Mouse (Mus musculus) A20 (cell line): ENCODE measurements around the gene 2810006K23Rik.
"Not testable (repeated sequence)": the region's sequence is repeated elsewhere in the genome, so short reads cannot be mapped to it uniquely, and the experiment has no call there.

Source experiments
- DNase-seq: peaks from one replicate; pipeline ENCODE4 v3.0.0-alpha.2; 2011; ENCODE audit warnings: low read depth, low spot score

2810006K23Rik gene

DNA sequence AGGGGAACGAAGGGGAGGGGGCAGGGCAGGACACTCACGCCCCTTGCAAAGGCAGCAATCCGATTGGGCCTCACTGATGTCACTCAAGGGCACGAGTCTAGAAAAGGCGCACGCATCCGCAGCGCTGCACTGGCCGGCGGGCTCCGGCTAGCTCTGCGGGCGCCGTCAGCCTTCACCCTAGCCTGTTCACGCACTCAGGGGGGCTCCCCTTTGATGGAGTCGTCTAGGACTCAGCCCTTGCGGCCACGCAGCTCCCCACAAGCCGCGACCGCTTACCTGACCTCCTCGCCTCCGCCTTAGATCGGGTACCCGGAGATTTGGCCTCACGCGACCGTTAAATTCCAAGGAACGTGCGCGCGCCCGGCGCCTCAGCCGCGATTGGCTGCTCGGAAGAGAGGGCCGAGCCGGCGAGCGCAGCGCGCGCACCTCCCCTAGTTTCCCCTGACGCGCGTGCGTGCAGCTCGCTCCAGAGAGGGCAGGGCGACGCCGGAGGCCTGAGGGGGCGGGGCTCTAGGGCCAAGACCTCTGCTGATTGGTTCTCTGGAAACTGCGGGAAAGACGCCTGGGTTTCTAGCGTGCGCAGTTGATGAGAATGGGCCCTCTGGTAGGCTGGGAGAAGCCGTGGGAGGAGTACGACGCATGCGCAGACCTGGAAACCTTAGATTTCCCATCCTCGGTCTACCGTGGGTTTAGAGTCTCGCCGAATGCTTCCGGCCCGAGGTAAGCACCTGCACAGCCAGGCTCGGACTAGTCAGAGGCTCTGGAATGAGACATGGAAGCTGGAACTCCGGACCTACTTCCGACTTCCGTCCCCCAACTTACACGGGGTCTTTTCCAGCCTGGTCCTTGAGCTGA is at the start of gene 2810006K23Rik, which contains the start of gene Mphosph9:
TSS of gene 2810006K23Rik (plus strand) at position 580 of the 855 bp plus-strand sequence.
TSS of gene Mphosph9 (minus strand) at position 463 of the 855 bp plus-strand sequence.
- DNase-seq = peak; percentile 100

DNA sequence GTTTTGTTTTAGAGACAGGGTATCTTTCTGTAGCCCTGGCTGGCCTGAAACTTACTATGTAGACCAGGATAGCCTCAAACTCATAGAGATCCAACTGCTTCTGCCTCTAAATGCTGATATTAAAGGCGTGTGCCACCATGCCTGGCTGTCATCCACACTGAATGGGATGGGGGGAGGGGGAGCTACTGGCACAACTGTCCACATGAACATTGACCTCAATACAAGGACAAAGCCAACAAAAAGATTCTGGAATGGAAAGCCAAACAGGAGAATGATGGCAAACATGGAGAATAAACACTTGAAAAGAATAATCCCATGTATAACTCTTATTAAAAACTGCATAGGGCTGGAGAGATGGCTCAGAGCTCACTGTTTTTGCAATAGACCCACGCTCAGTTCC is 45.0 kb upstream of the 2810006K23Rik start:
- no peak for DNase-seq

DNA sequence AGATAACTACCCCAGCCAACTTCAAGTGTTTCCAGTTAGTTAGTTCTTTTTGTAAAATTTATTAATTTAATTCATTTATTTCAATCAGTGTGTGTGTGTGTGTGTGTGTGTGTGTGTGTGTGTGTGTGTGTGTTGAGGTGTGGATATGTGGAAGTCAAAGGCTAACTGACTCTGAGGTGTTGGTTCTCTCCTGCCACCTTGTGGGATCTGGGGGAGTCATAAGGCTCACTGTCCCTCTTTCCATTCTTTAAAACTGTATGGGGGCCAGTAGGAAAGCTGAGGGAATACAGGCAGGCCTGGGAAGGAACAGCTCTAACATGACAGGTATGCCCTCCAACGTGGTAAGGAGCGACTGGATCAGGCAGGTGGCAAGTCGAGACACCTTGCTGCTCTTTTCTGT is 43.6 kb upstream of the 2810006K23Rik start:
- DNase-seq = peak; percentile 13

GRCm38 (mm10) chr5:124287616-124288247 is 40.2 kb upstream of the 2810006K23Rik start:
- DNase-seq = no peak

- DNase-seq = no peak
Measured at GRCm38 (mm10) chr5:124290216-124290615, 37.7 kb upstream of the 2810006K23Rik start.

DNA sequence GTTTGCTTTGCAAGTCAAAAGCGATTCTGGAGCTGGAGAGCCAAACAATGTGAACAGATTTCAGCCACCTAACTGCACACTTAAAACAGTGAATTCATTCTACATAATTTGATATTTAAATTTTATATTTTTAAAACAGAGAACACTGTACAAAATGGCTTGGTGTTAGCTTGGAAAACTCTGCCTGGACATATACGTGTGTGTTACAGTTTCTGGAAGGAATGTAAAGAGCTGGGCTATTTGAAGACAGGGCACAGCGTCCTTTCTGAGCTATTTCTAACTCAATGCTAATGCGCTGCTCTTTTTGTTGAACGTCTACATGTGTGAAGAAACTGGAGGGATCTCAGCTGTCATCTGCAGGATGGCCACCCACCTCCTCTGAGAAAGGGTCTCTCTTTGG is 33.9 kb upstream of the 2810006K23Rik start:
- DNase-seq = no peak

DNA sequence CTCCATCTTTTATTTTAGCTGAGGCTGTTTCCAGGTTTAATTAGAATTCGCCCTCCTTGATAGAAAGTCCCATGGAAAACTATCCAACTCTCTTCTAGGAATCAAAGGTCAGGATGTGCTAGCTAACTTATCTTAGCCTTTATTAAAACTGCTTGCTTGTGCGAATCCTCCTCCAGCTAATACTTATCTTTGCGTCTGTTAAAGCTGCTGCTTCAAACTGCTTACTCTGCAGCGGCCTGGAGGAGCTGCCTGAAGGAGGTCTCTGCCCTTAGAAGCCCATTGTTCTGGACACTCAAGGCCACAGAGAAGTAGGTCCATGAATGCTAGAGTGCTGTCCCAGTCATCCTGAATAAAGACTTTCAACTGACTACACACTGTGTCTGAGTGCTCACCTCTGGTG is 31.4 kb upstream of the 2810006K23Rik start:
- DNase-seq = no peak

GRCm38 (mm10) chr5:124299307-124299706 is 28.6 kb upstream of the 2810006K23Rik start:
- peak; percentile 41 for DNase-seq

- no peak for DNase-seq
Measured at GRCm38 (mm10) chr5:124300132-124300531, 27.8 kb upstream of the 2810006K23Rik start.

DNA sequence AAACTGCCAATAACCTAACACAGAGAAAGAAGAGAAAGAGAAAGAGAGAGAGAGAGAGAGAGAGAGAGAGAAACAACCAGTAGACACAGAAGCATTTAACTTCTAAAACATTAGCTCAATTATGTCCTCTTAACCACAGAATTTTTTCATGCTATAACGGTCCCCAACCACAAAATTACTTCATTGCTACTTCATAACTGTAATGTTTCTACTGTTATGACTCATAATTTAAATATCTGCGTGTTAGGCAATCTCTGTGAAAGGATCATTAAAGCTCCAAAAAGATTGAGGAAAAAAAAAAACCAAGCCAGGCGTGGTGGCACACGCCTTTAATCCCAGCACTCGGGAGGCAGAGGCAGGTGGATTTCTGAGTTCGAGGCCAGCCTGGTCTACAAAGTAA is 25.0 kb upstream of the 2810006K23Rik start:
- not testable (repeated sequence) for DNase-seq

GRCm38 (mm10) chr5:124309155-124309554 is 18.7 kb upstream of the 2810006K23Rik start:
- no peak for DNase-seq

DNA sequence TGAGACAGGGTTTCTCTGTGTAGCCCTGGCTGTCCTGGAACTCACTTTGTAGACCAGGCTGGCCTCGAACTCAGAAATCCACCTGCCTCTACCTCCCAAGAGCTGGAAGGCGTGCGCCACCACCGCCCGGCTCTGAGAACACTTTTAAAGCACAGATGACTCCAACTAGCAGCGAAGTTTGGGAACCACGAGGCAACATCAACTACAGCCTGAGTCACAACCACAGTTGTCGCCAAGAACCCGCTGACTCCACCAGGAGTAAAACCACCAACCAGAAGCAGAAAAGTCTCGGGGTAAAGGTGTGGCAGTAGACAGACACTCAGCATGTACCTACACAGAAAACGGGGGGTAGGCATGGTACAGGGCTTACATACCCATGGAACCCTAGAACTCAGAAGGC is 17.8 kb upstream of the 2810006K23Rik start:
- DNase-seq = no peak

- DNase-seq = no peak
Measured at GRCm38 (mm10) chr5:124315498-124315897, 12.4 kb upstream of the 2810006K23Rik start.

DNA sequence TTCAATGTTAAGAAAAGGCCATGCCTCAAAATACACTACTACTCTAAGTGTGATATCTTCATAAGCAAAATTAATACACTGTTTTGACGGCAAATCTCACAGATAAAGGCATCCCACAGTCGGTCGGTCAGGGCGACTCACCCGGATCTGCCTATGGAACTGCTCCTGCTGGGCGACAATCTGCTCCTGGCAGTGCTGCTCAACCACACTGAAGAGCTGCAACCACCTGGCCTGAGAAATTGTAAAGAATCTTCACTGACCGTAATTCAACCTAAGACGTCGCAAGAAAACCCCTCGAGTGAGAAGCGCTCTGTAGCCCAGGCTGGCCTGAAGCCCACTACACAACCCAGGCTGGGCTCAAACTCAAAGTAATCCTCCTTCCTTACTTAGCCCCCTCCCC is 11.9 kb upstream of the 2810006K23Rik start:
- no peak for DNase-seq

DNA sequence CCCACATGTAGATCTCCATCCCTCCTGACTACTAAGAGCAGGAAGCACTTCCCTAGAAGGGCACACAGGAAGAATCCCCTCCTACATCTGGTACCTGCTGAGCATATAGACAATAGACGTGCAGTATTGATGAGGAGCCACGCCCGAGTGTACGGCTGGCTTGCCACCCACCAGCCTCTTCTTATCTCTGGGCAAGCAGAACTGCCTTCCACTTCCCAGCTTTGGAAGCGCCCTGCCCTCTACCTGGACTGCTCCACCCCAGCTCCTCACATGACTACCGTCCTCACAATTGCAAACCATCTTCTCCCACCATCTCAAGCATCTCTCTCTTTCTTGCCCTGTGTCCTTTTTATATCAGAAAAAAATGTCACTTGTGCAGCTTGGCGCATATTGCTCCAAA is 10.2 kb upstream of the 2810006K23Rik start:
- no peak for DNase-seq

DNA sequence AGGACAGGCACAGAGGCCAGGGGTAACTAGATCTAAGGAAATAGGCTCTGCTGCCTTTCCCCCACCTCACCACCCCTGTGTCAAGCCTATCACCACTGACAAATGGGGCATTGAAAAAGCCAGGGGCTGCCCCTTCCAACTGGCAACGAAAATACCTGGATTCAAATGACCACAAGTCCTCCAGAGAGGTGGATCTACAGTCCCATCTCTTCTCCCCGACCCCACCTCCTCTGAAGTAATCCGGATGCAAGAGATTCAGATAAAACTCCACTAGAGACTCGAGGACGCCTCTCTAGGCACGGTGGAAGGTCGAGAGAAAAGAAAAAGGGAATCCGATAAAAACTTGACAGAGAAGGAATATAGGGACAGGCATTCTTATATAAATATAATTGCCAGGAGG is 1.1 kb upstream of the 2810006K23Rik start:
- DNase-seq = peak; percentile 63

GRCm38 (mm10) chr5:124330086-124330485 is 2.2 kb downstream of the 2810006K23Rik start:
- no peak for DNase-seq

- DNase-seq = no peak
Measured at GRCm38 (mm10) chr5:124334392-124334791, 6.5 kb downstream of the 2810006K23Rik start.

GRCm38 (mm10) chr5:124337103-124337502 is 9.2 kb downstream of the 2810006K23Rik start:
- no peak for DNase-seq

GRCm38 (mm10) chr5:124337909-124338308 is 10.0 kb downstream of the 2810006K23Rik start:
- DNase-seq = no peak

DNA sequence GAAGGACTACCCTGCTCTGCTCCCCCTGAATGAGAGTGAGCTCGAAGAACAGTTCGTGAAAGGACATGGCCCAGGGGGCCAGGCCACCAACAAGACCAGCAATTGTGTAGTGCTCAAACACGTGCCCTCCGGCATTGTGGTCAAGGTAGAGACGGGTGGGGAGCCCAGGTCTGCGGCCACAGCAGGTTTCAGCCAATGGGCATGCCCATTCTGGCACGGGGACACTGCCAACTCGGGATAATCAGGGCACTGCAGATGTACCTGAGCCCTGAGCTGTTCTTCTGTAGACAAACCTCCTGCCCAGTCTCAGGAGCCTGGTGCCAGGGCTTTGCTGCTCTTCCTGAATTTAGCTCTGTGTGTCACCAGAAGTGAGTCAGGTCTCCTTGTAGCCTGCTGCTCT is 10.9 kb downstream of the 2810006K23Rik start:
- DNase-seq = no peak

DNA sequence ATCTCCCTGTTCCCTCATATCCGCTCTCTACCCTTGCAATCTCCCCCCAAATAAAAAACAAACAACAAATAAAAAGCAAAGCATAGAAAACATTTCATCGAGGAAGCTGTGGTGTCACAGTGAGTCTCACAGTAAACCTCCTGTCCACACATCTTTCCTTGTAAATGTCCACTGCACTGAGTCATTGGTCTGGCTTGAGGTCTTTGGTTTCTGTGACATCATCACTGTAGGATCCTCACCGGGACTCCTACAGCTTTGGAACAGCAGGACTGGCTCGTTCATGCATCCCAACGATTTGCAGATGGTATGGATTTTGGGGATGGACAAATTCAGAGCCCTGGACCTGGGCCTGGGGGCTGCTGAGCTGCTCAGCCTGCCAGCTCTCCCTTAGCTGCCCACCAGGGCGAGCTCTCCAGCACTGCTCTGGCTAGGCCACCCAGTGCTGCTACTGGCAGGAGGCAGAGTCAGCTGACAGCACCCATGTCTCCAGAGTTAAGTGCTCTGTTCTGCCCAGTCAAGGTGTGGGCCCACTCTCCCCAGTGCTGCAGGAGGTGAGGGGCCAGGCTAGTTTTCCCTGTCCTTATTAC is 14.0 kb downstream of the 2810006K23Rik start:
- DNase-seq = not testable (repeated sequence)
